Mouse (Mus musculus) bone marrow, adult 2 months (tissue): ENCODE results near the gene Wbp1l.

Source experiments
- CTCF ChIP-seq: fragments of 200-500 bp; IDR thresholded peaks from 2 replicates; pipeline ENCODE4 v1.5.1; 2011; ENCODE audit warnings: low read length, control low read depth; ENCODE audit not compliant: control insufficient read depth, insufficient read depth
- POLR2A ChIP-seq: fragments of 200-500 bp; IDR thresholded peaks from 2 replicates; pipeline ENCODE4 v1.6.1; 2011; ENCODE audit warnings: low read depth, mild to moderate bottlenecking, control low read depth, low read length, borderline replicate concordance; ENCODE audit not compliant: control insufficient read depth

DNA sequence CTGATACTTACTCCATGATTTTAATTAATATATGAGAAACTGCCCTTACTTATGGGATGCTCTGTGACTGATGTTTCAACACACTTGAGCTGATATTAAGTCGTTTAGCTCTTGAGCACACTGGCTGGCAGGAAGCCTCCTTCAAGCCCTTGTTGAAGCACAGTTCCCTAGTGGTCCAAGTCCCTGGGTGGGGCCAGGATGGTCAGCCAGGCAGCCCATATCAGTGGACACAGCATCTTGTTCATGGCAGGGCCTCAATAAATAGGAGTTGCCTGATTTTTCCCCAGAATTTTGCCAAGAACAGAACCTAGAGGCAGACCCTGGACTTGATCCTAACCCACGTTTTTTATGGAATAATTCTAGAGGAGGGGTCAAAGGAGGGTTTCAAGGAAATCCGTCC is 48.4 kb downstream of the Wbp1l start:
- TF ChIP-seq POLR2A: no peak
- TF ChIP-seq CTCF: no peak
